Mouse (Mus musculus): ENCODE results near the gene Plcb1. TPM values are rescaled to one million over a fixed set of nuclear protein-coding genes. Genes with fewer than 3 reads are reported as not detected.
A peak's percentile ranks its signal among the peaks of the same experiment; 100 is the strongest.

Gene Plcb1
- polyA plus RNA-seq, 1 experiment from 2014 or later = 21.5 TPM

GRCm38 (mm10) chr2:134856239-134856638 is 70.4 kb downstream of the Plcb1 start:
- TF ChIP-seq CTCF (IDR thresholded peaks at IDR 0.05; ENCODE audit: low read depth) = no peak
- Histone ChIP-seq H3K27me3 (ENCODE audit: insufficient read depth, low read length) (no peaks in the 10 kb centered on the region), H3K9me3 (ENCODE audit: low read depth, low read length) (no peaks in the 10 kb centered on the region), H3K27ac (ENCODE audit: low read depth) (no peak overlapping the region), H3K9ac (no peak overlapping the region), H3K4me2 (no peak overlapping the region), H3K36me3 (ENCODE audit: insufficient read depth) (no peaks in the 10 kb centered on the region), H3K4me1 (ENCODE audit: insufficient read depth) (peaks cover 8% of the 10 kb centered on the region), H3K4me3 (ENCODE audit: low read depth, low read length) (no peak overlapping the region)
- DNase-seq (no peak), ATAC-seq (ENCODE audit: insufficient read depth) (no peak)

- TF ChIP-seq CTCF (IDR thresholded peaks at IDR 0.05; ENCODE audit: low read depth) = no peak
- no peak overlapping the region for H3K27ac ChIP-seq (ENCODE audit: low read depth)
- DNase-seq (no peak), ATAC-seq (ENCODE audit: insufficient read depth) (0 out of 2 replicates have a peak, but pooled peaks have one; percentile 26)
- H3K9me3 ChIP-seq (ENCODE audit: low read depth, low read length) = no peaks in the 10 kb centered on the region
- H3K4me1 ChIP-seq (ENCODE audit: insufficient read depth) = peaks cover 8% of the 10 kb centered on the region
- H3K27me3 ChIP-seq (ENCODE audit: insufficient read depth, low read length) = no peaks in the 10 kb centered on the region
- 48% methylated on average over 2 of the region's 2 CpGs for WGBS
- no peak overlapping the region for H3K9ac ChIP-seq
- no peak overlapping the region for H3K4me2 ChIP-seq
- no peaks in the 10 kb centered on the region for H3K36me3 ChIP-seq (ENCODE audit: insufficient read depth)
- no peak overlapping the region for H3K4me3 ChIP-seq (ENCODE audit: low read depth, low read length)
Observed at GRCm38 (mm10) chr2:134856691-134857090, 70.8 kb downstream of the Plcb1 start.

- no peaks in the 10 kb centered on the region for H3K36me3 ChIP-seq (ENCODE audit: insufficient read depth)
- DNase-seq (peak; percentile 73), ATAC-seq (ENCODE audit: insufficient read depth) (0 out of 2 replicates have a peak, but pooled peaks have one; percentile 17)
- TF ChIP-seq CTCF (IDR thresholded peaks at IDR 0.05; ENCODE audit: low read depth) = peak; percentile 29
- H3K4me3 ChIP-seq (ENCODE audit: low read depth, low read length) = no peak overlapping the region
- no peak overlapping the region for H3K4me2 ChIP-seq
- 56% methylated on average over 7 of the region's 7 CpGs for WGBS
- H3K27ac ChIP-seq (ENCODE audit: low read depth) = no peak overlapping the region
- H3K27me3 ChIP-seq (ENCODE audit: insufficient read depth, low read length) = no peaks in the 10 kb centered on the region
- H3K9me3 ChIP-seq (ENCODE audit: low read depth, low read length) = no peaks in the 10 kb centered on the region
- no peaks in the 10 kb centered on the region for H3K4me1 ChIP-seq (ENCODE audit: insufficient read depth)
- no peak overlapping the region for H3K9ac ChIP-seq
Observed at GRCm38 (mm10) chr2:134864985-134865645, 79.2 kb downstream of the Plcb1 start.

DNA sequence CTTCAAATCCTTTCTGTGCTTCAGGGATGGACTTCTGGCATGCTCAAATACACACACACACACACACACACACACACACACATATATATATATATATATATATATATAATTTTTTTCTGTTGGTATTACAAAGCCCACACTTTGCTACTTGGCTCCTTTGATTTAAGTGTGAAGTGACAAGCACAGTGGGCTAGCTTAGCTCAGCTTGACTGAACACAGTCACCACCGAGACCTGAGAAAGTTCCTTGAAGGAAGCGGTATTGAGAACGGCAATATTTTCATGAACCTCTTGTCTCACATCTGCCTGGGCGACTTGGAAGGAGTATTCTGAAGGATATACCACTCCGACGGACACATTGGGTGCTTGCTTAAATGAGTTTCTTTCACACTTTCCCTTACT is 81.5 kb downstream of the Plcb1 start:
- Histone ChIP-seq H3K9ac (no peak overlapping the region), H3K4me3 (ENCODE audit: low read depth, low read length) (no peak overlapping the region), H3K4me2 (no peak overlapping the region), H3K27ac (ENCODE audit: low read depth) (no peak overlapping the region), H3K4me1 (ENCODE audit: insufficient read depth) (peaks cover 9% of the 10 kb centered on the region), H3K27me3 (ENCODE audit: insufficient read depth, low read length) (no peaks in the 10 kb centered on the region), H3K36me3 (ENCODE audit: insufficient read depth) (no peaks in the 10 kb centered on the region), H3K9me3 (ENCODE audit: low read depth, low read length) (no peaks in the 10 kb centered on the region)
- no peak for ATAC-seq (ENCODE audit: insufficient read depth)
- DNase-seq = no peak
- TF ChIP-seq CTCF (IDR thresholded peaks at IDR 0.05; ENCODE audit: low read depth) = no peak
- 87% methylated on average over 6 of the region's 6 CpGs for WGBS

GRCm38 (mm10) chr2:134871692-134872489 is 86.0 kb downstream of the Plcb1 start:
- 54% methylated on average over 9 of the region's 9 CpGs for WGBS
- peak; percentile 52 for ATAC-seq (ENCODE audit: insufficient read depth)

DNA sequence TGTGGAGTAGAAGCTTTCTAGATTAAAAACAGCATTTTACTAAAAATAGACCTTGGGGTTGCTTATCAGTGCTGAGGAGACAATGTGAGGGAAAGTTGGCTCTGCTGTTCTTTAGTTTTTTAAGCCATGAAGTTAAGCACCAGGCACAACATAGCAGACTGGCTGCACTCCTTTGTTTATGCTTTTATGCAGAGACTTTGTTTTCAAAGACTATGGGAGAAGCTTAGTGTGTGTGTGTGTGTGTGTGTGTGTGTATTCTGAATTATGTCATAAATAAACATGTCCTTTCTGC is 86.6 kb downstream of the Plcb1 start:
- Histone ChIP-seq H3K4me2 (no peak overlapping the region), H3K9me3 (ENCODE audit: low read depth, low read length) (no peaks in the 10 kb centered on the region), H3K27me3 (ENCODE audit: insufficient read depth, low read length) (no peaks in the 10 kb centered on the region), H3K27ac (ENCODE audit: low read depth) (peak overlapping the region; percentile 48; the same call in 1 of the 2 replicates), H3K9ac (no peak overlapping the region), H3K4me1 (ENCODE audit: insufficient read depth) (peaks cover 9% of the 10 kb centered on the region), H3K4me3 (ENCODE audit: low read depth, low read length) (no peak overlapping the region), H3K36me3 (ENCODE audit: insufficient read depth) (no peaks in the 10 kb centered on the region)
- DNase-seq (peak; percentile 69), ATAC-seq (ENCODE audit: insufficient read depth) (peak; percentile 68; the same call in 1 of the 2 replicates)
- TF ChIP-seq CTCF (IDR thresholded peaks at IDR 0.05; ENCODE audit: low read depth) = no peak

More at GRCm38 (mm10) chr2:134871692-134872489, 86.0 kb downstream of the Plcb1 start:
- Histone ChIP-seq H3K4me1 (ENCODE audit: insufficient read depth) (peaks cover 9% of the 10 kb centered on the region), H3K36me3 (ENCODE audit: insufficient read depth) (no peaks in the 10 kb centered on the region), H3K9me3 (ENCODE audit: low read depth, low read length) (no peaks in the 10 kb centered on the region), H3K27me3 (ENCODE audit: insufficient read depth, low read length) (no peaks in the 10 kb centered on the region), H3K9ac (no peak overlapping the region), H3K27ac (ENCODE audit: low read depth) (peak overlapping the region; percentile 48; the same call in 1 of the 2 replicates), H3K4me2 (no peak overlapping the region), H3K4me3 (ENCODE audit: low read depth, low read length) (no peak overlapping the region)
- TF ChIP-seq CTCF (IDR thresholded peaks at IDR 0.05; ENCODE audit: low read depth) = no peak
- peak; percentile 42 for DNase-seq

- Histone ChIP-seq H3K27me3 (ENCODE audit: insufficient read depth, low read length) (no peaks in the 10 kb centered on the region), H3K9me3 (ENCODE audit: low read depth, low read length) (no peaks in the 10 kb centered on the region), H3K4me2 (no peak overlapping the region), H3K4me1 (ENCODE audit: insufficient read depth) (peaks cover under 1% of the 10 kb centered on the region; the same call in 1 of the 2 replicates), H3K36me3 (ENCODE audit: insufficient read depth) (no peaks in the 10 kb centered on the region), H3K27ac (ENCODE audit: low read depth) (no peak overlapping the region), H3K9ac (no peak overlapping the region), H3K4me3 (ENCODE audit: low read depth, low read length) (no peak overlapping the region)
- WGBS = 80% methylated on average over 4 of the region's 4 CpGs
- no peak for TF ChIP-seq CTCF (IDR thresholded peaks at IDR 0.05; ENCODE audit: low read depth)
- no peak for DNase-seq
- no peak for ATAC-seq (ENCODE audit: insufficient read depth)
Observed at GRCm38 (mm10) chr2:134877148-134877547, 91.3 kb downstream of the Plcb1 start.

Measured in lung, embryonic 14.5 days (tissue).